Mouse (Mus musculus) forebrain, embryonic 14.5 days (tissue): ENCODE results near the gene Topaz1. TPM values are rescaled to one million over a fixed set of nuclear protein-coding genes. Genes with fewer than 3 reads are reported as not detected.

ENCODE experiments used
- ATAC-seq: fragments of 200-750 bp; cut with Nextera tagmentation; 2 replicates; pipeline ENCODE4 v1.8.0; 2017; ENCODE audit warnings: mild to moderate bottlenecking, moderate library complexity
- DNase-seq: peaks from one replicate; pipeline ENCODE4 v3.0.0-alpha.2; 2015; ENCODE audit warnings: low spot score
- H3K27ac ChIP-seq: fragments of 300-500 bp; sonication (generic); 2 replicates; pipeline ENCODE4 v1.5.1; 2014; ENCODE audit warnings: low read depth, mild to moderate bottlenecking, control low read depth, low read length, moderate library complexity
- H3K27me3 ChIP-seq: fragments of 300-500 bp; sonication (generic); replicated peaks from 2 replicates; pipeline ENCODE4 v1.6.1; 2014; ENCODE audit warnings: low read length, control low read depth, mixed read lengths; ENCODE audit not compliant: control insufficient read depth, insufficient read depth
- H3K36me3 ChIP-seq: fragments of 300-500 bp; sonication (generic); 2 replicates; pipeline ENCODE4 v1.6.1; 2014; ENCODE audit warnings: low read length, control low read depth; ENCODE audit not compliant: control insufficient read depth, insufficient read depth
- H3K4me1 ChIP-seq: fragments of 300-500 bp; sonication (generic); 2 replicates; pipeline ENCODE4 v1.6.1; 2014; ENCODE audit warnings: antibody characterized with exemption, low read length, control low read depth; ENCODE audit not compliant: control insufficient read depth, insufficient read depth
- H3K4me2 ChIP-seq: fragments of 300-500 bp; sonication (generic); 2 replicates; pipeline ENCODE4 v1.6.1; 2014; ENCODE audit warnings: mild to moderate bottlenecking, control low read depth, low read length
- H3K4me3 ChIP-seq: fragments of 300-500 bp; sonication (generic); 2 replicates; pipeline ENCODE4 v1.5.1; 2014; ENCODE audit warnings: low read depth, low read length, control low read depth
- H3K9ac ChIP-seq: fragments of 300-500 bp; sonication (generic); 2 replicates; pipeline ENCODE4 v1.6.1; 2014; ENCODE audit warnings: mild to moderate bottlenecking, low read length, control low read depth, moderate library complexity
- H3K9me3 ChIP-seq: fragments of 300-500 bp; sonication (generic); replicated peaks from 2 replicates; pipeline ENCODE4 v1.6.1; 2016; ENCODE audit warnings: low read length, control low read depth, mixed read lengths; ENCODE audit not compliant: control insufficient read depth
- whole genome bisulfite sequencing: fragments of 180-500 bp; shearing (Covaris S2); extraction: QIAGEN DNeasy Blood & Tissue Kit; methylation state at CpG from one replicate; pipeline ENCODE4 v1.1.7; 2014; 5-methylcytosine and 5-hydroxymethylcytosine counted together
- polyA plus RNA-seq: library from polyadenylated mRNA; unstranded; fragments of >200 nt; fragmentation: Nextera tagmentation; extraction: Ambion mirVana; gene quantifications from 2 replicates; pipeline ENCODE4 v1.2.1, GENCODE M21; 2014

Gene Topaz1
- not detected in 2 replicates for polyA plus RNA-seq

DNA sequence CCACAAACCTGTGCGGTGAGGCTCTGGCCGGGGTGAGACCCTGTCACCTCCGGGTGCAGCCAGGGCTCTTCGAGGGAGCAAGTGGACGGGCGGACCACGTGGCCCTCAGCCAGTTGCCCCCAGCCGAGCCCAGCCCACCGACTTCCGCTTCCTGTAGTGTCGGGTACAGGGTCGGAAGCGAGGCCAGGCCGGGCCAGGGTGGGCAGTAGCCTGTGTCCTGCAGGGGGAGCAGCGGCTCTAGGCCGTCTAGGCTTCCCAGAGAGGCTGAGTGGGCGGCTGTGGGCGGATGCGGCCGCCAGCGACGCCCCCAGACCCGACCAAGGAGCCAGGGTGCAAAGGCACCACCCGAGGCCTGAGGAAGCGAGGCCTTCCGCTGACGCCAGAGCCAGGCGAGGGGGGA, at the start of gene Topaz1:
TSS of gene Topaz1 (plus strand) at position 287 of the 400 bp plus-strand sequence.
- no peak within 1 kb of the TSS for H3K4me2 ChIP-seq
- DNase-seq = no peak
- 77% methylated on average over 28 of the region's 28 CpGs for WGBS

DNA sequence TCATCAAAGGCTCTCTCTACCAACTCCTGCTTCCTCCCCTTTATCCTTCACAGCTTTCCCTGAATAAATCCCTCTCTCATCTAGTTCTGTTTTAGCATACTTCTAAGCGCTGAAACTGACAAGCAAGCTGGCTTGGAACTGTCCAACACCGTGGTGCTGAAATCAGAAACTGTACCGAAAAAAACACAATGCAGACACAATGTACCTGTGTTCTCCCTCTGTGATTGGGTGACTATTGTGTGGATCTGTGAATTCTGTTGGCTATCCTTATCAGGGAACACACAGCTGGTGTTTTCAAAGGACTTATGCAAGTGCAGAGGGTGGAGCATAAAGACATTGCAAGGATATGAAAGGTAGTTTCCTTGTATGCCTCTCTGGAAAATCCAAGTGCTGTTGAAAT, 45.3 kb upstream of the Topaz1 start:
- Histone ChIP-seq H3K4me1 (no peaks in the 10 kb centered on the region), H3K4me3 (no peak overlapping the region), H3K36me3 (no peaks in the 10 kb centered on the region), H3K4me2 (no peak overlapping the region), H3K27ac (no peak overlapping the region), H3K9ac (no peak overlapping the region), H3K9me3 (no peaks in the 10 kb centered on the region), H3K27me3 (no peaks in the 10 kb centered on the region)
- WGBS = 4% methylated on average over 3 of the region's 3 CpGs
- DNase-seq (peak; percentile 28), ATAC-seq (no peak)

More for the DNA sequence above, at the start of gene Topaz1:
- Histone ChIP-seq H3K36me3 (no peaks in the 10 kb centered on the region), H3K4me3 (no peak within 1 kb of the TSS), H3K9ac (no peak within 1 kb of the TSS), H3K4me1 (no peaks in the 10 kb centered on the region), H3K27me3 (no peaks in the 10 kb centered on the region), H3K9me3 (no peaks in the 10 kb centered on the region), H3K27ac (no peak within 1 kb of the TSS)
- ATAC-seq = no peak

GRCm38 (mm10) chr9:122713836-122714235, 33.3 kb upstream of the Topaz1 start:
- Histone ChIP-seq H3K27me3 (no peaks in the 10 kb centered on the region), H3K9ac (no peak overlapping the region), H3K4me1 (peaks cover 3% of the 10 kb centered on the region; the same call in 1 of the 2 replicates), H3K4me3 (no peak overlapping the region), H3K4me2 (no peak overlapping the region), H3K9me3 (no peaks in the 10 kb centered on the region), H3K27ac (no peak overlapping the region), H3K36me3 (no peaks in the 10 kb centered on the region)
- no peak for ATAC-seq
- DNase-seq = peak; percentile 32
- WGBS = 39% methylated on average over 2 of the region's 2 CpGs

DNA sequence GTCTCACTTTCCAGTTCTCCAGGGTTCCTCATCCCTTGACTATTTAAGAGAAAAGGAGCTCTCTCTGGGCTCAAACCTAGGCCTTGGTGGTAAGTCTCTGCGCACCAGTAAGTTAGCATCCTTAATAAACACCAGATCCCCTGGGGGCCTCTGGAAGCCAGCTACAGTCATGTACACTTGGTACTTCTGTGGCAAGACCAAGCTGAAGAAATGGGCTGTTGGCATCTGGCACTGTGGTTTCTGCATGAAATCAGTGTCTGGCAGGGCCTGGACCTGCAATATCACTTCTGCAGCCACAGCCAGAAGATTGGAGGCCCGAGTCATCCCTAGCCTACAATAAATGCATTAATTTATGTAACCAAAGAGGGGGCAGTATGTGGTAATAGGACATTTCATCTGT, 32.1 kb upstream of the Topaz1 start:
- Histone ChIP-seq H3K27me3 (no peaks in the 10 kb centered on the region), H3K4me1 (peaks cover 3% of the 10 kb centered on the region; the same call in 1 of the 2 replicates), H3K9me3 (no peaks in the 10 kb centered on the region), H3K36me3 (no peaks in the 10 kb centered on the region), H3K4me3 (no peak overlapping the region), H3K4me2 (no peak overlapping the region), H3K27ac (no peak overlapping the region), H3K9ac (no peak overlapping the region)
- ATAC-seq (no peak), DNase-seq (no peak)
- WGBS = 87% methylated on average over 2 of the region's 2 CpGs

- peaks cover 2% of the 10 kb centered on the region; the same call in 1 of the 2 replicates for H3K27me3 ChIP-seq
- 38% methylated on average over 7 of the region's 7 CpGs for WGBS
- no peak overlapping the region for H3K9ac ChIP-seq
- no peak overlapping the region for H3K27ac ChIP-seq
- ATAC-seq = no peak
- no peak overlapping the region for H3K4me2 ChIP-seq
- H3K4me1 ChIP-seq = peaks cover 3% of the 10 kb centered on the region; the same call in 1 of the 2 replicates
- no peaks in the 10 kb centered on the region for H3K36me3 ChIP-seq
- H3K9me3 ChIP-seq = no peaks in the 10 kb centered on the region
- H3K4me3 ChIP-seq = no peak overlapping the region
- DNase-seq = no peak
Observed at GRCm38 (mm10) chr9:122716131-122716921, 30.8 kb upstream of the Topaz1 start.

- H3K9ac ChIP-seq = no peak overlapping the region
- peak; percentile 23 for DNase-seq
- H3K36me3 ChIP-seq = no peaks in the 10 kb centered on the region
- H3K4me1 ChIP-seq = no peaks in the 10 kb centered on the region
- no peak overlapping the region for H3K27ac ChIP-seq
- no peak for ATAC-seq
- 11% methylated on average over 4 of the region's 4 CpGs for WGBS
- H3K4me2 ChIP-seq = no peak overlapping the region
- peaks cover 2% of the 10 kb centered on the region; the same call in 1 of the 2 replicates for H3K27me3 ChIP-seq
- no peak overlapping the region for H3K4me3 ChIP-seq
- H3K9me3 ChIP-seq = no peaks in the 10 kb centered on the region
Observed at GRCm38 (mm10) chr9:122722296-122722695, 24.9 kb upstream of the Topaz1 start.

DNA sequence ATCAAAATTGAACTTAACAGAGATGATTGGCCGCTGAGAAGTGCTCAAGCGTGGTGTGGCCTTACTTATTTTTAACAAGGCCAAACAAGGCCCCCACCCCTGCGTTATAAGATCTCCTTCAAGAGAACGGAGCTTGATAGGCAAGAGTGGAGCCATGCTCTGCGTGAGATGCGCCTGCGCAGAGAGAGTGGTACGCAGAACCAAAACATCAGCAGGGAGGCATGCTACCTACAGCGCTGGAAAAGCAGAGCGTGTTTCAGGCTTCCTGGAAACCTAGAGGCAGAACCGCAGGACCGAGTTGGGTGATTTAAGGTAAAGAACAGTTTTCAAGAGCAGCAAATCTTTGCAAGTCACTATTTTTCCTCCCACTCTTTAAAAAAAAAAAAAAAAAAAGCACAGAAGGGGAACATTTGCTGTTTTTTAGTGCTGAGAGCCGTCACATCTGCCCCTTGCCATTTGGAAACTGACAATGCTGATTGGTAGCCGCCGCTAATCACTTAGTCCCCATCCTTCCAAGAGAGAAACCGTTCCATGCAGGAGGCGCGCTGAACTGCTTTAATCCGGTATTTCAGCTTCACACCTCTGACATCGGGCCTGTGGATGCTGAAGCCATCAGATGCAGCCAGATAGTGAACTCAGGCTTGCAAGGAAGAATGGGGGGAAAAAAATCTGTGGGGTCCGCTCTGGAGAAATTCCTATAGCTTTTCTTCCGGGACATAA, 21.9 kb upstream of the Topaz1 start:
- 0 out of 2 replicates have a peak overlapping the region, but pooled peaks have one; percentile 3 for H3K4me2 ChIP-seq
- H3K9ac ChIP-seq = no peak overlapping the region
- peaks cover 3% of the 10 kb centered on the region; the same call in 1 of the 2 replicates for H3K27me3 ChIP-seq
- H3K4me3 ChIP-seq = no peak overlapping the region
- no peaks in the 10 kb centered on the region for H3K9me3 ChIP-seq
- peak; percentile 51 for DNase-seq
- H3K36me3 ChIP-seq = no peaks in the 10 kb centered on the region
- no peaks in the 10 kb centered on the region for H3K4me1 ChIP-seq
- no peak overlapping the region for H3K27ac ChIP-seq
- ATAC-seq = no peak
- WGBS = 35% methylated on average over 22 of the region's 22 CpGs

GRCm38 (mm10) chr9:122729500-122729899, 17.6 kb upstream of the Topaz1 start:
- Histone ChIP-seq H3K4me3 (no peak overlapping the region), H3K9me3 (no peaks in the 10 kb centered on the region), H3K27ac (no peak overlapping the region), H3K9ac (no peak overlapping the region), H3K36me3 (no peaks in the 10 kb centered on the region), H3K4me2 (no peak overlapping the region), H3K27me3 (peaks cover 9% of the 10 kb centered on the region; the same call in 1 of the 2 replicates), H3K4me1 (no peaks in the 10 kb centered on the region)
- DNase-seq (peak; percentile 91), ATAC-seq (peak; percentile 79)
- 17% methylated on average over 10 of the region's 10 CpGs for WGBS
